Mouse (Mus musculus): ENCODE data around the gene Zeb2. TPM values are rescaled to one million over a fixed set of nuclear protein-coding genes. Genes with fewer than 3 reads are reported as not detected.
A peak's percentile ranks its signal among the peaks of the same experiment; 100 is the strongest.

The Zeb2 gene
- total RNA-seq (2021): 10 to 100 TPM; 29.1 to 30.4 TPM
- long read RNA-seq, experiment 1, partial matches to known transcripts: 1 of 6 reads
- long read RNA-seq, experiment 1, other reads (novel, unspliced or antisense): 5 of 6 reads
- long read RNA-seq, experiment 2, full-length matches to known transcripts: 2 of 9 reads
- long read RNA-seq, experiment 2, partial matches to known transcripts: 1 of 9 reads
- long read RNA-seq, experiment 2, other reads (novel, unspliced or antisense): 6 of 9 reads

DNA sequence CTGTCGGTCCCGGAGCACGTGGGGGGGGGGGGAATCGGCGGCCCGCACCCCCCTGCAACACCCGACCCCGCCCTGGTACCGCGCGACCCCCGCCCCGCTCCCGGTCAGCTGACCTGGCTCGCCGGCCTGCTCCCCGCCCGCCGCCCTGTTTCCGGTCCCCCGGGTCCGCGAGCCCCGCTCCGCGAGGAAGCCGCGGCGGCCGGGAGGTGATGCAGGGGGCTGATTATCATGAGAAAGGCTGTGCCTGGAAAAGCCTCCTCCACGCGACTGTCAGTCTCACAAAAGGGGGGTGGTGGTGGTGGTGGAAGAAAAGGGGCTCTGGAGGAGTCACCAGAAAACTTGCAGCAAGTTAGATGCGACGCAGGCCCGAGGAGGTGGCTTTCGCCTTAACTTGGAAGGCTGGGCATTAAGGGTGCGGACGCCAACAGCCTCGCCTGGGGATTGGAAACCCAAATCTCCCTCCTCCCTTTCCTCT is at the start of gene Zeb2:
Zeb2 (minus strand) TSS at position 309 of the 475 bp plus-strand sequence.
- peak; percentile 67 to 80 for DNase-seq
- intact Hi-C loops (cut with DNase I): loop anchor here (2.0 to 10.0 kb wide), 2 partner anchors 190 to 972 kb away; partner anchors contain the start of gene Gtdc1

DNA sequence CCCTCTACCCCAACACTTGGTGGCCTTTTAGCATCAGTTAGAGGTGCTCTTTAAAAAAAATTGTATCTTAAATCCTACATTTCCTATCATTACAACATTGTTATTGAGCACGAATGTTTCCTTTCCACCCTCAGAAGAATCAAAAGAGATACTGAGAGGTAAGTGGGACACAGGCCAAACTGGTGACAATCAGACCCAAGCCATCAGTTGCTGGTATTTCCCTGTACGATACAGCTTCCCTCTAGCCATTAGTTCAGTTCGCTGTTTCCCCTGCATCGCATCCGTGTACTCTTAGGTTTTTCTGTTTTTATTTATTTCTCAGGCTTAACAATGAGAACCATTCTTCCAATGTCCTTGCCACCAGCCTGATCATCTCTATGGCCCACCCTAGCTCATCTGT is 41.6 kb upstream of the Zeb2 start:
- no peak for DNase-seq
- intact Hi-C loops (cut with DNase I): no loop called here

DNA sequence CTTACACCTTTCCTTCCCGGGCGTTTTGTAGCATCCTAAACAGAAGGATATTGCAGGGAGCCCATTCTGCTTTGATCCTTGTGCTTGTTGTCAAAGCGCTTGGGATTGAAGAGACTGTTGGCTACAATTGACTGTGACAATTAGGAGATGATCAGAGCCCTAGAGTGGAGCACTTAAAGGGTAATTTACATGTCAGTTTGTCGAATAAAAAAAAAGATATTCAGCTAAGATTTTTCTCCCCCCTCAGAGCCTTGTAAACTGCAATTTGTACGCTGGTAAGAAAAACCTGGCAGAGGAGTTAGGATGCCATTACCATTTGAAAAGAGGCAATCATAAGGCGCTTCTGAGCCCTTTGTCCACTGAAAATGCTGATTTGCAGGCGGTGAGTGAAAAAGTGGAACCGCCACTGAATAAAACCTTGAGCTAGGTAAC is 41.2 kb upstream of the Zeb2 start:
- intact Hi-C loops (cut with DNase I): no loop called here

DNA sequence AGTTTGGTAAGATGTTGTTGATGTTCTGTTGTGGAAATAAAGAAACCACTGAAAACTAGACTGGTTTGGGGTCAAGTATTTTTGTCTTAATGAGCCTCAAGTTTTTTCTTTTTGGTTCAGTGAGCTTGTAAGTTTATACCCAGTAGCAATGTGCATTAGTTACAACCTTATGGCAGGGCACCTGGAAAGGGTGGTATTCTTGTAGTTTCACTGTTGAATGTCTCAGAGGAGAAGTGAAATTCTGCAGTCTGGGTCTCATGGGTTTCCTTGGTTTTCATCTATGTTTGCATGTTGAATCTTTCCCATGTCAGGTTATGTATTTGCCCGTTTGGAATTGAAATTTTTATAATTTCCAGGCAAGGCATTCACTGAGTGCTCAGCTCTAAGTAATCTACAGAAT is 36.1 kb upstream of the Zeb2 start:
- no peak for DNase-seq
- intact Hi-C loops (cut with DNase I): no loop called here

More for the DNA sequence above, 41.2 kb upstream of the Zeb2 start:
- DNase-seq: no peak

DNA sequence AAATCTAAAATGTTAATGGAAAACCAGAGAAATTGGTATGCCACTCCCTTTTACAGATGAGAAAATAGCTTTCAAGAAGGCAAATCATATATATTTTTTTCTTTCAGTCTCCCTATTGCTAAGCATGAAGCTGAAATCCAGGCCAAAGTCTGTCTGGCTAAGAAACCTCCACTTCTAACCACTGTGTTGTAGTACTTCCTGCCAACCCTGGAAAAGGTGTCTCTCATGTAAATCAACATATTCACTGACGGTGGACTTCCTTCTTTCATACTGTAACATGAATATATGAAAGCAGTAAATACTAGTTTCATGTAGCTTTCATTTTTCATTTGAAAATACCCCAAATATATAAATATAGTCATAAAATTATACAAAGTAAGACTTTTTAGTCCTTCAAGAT is 26.0 kb upstream of the Zeb2 start:
- no peak for DNase-seq
- intact Hi-C loops (cut with DNase I): no loop called here

DNA sequence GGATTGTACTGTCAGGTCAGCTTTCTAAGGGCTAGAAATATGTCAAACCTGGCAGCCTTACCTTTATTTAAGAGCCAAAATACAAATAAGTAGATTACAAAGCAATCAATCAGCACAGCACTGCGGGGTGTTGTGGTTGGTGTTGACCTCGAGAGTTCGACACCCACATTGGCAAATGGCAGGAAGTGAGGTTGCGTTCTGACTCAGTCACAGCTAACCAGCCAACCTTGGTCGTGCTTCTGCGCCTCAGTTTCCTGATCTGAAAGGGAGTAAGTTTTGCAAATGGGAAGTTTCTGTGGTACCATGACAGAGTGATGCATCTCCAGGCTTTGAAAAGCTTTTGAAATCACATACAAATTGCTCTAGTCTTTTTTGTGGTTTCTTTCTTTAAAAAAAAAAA is 21.7 kb upstream of the Zeb2 start:
- intact Hi-C loops (cut with DNase I): no loop called here
- DNase-seq: no peak

DNA sequence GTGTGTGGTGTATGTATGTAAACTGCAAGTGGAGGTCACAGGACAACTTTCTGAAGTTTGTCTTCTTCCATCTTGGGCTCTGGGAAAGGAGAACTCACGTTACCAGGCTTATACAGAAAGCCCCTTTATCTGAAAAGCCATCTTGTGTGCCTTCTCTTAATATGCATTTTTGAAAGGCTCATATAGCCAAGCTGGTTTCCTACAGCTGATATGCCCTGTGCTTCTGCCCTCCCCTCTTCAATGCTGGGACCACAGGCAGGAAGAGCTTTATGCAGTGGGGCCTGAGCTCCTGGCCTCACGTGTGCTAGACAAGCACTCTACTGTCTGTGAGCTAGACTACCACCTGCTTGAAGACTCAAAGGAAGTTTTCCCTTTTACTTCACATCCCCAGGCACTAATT is 19.6 kb upstream of the Zeb2 start:
- no peak for DNase-seq
- intact Hi-C loops (cut with DNase I): no loop called here

DNA sequence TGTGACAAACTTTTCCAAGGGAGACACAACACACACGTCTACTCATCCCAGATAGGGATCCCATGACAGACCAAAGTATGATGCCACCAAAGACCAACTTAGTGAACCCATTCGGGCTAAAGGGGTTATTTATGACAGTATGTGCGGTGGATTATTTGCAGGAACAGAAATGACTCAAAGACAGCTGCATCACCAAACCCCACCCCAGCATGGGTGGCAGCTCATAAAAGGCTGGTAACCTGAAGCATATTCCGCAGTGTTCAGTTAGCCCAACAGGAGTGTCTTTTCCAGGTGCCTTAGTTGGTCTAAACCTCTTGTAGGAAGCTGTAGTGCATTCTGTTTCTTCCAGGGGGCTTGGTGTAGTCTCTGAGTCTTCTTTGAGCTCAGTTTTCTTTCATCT is 16.0 kb upstream of the Zeb2 start:
- intact Hi-C loops (cut with DNase I): no loop called here
- no peak for DNase-seq

DNA sequence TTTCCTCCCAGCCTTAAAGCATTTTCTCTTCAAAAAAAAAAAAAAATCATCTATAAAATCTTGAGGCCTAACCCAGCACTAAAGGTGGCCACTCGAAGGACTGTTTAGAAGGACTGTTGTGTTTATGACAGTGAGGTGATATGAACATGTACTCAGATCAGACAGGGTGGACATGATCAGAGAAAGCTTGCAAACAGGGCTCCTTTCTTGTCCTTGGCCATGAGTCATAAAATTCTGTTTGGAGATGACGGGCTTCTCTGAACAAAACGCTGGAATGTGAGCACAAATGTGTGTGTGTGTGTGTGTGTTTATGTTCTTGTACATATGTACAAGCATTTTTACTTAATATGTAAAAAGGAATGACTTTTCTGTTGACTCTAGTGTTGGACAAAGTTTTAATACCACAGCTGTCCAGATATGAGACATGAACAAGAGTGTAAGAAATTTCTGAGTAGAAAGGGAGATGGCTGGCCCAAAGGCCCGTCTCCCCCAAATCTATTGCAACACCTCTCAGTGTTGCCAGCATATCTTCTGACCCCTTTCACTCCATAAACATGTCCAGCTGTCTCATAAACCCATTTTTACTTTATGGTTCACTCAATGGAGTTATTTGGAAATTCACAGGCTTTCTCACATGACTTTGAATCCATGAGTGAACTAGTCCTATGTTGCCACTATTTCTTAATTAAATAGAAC is 13.4 kb upstream of the Zeb2 start:
- no peak for DNase-seq
- intact Hi-C loops (cut with DNase I): no loop called here

DNA sequence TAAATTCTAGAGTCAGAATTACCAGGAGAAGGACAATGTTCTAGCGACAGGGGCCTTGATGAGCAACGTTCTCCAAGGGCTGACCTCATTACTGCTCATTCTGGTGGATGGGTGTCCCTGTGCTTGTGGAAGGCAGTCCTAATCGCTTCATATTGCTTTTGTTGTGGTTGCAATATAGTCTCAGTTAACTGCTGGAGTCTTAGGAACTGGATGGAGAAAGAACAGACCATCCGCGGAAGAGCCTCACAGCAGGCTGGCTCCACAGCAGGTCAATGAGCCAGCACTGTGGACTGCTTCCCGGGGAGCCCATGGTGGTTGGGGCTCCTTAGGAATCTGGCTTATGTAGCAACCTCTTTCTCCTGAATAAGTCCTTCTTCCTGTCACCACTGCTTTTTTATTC is 12.4 kb upstream of the Zeb2 start:
- intact Hi-C loops (cut with DNase I): no loop called here
- DNase-seq: no peak

DNA sequence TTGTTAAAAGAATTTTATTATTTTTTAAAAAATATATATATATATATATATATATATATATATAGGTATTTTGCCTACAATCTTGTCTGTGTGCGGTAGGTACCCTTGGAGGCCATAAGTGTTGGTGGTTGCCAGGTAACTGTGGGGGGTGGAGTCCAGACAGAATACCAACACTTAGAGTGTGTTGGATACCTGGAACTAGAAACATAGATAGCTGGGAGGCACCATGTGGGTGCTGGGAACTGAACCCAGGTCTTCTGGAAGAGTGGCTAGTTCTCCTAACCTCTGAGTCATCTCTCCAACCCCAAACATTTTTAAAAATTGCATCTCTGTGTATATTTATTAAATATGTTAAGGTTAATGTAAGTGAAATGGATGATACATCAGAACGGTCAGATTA is 11.5 kb upstream of the Zeb2 start:
- DNase-seq: no peak
- intact Hi-C loops (cut with DNase I): no loop called here

DNA sequence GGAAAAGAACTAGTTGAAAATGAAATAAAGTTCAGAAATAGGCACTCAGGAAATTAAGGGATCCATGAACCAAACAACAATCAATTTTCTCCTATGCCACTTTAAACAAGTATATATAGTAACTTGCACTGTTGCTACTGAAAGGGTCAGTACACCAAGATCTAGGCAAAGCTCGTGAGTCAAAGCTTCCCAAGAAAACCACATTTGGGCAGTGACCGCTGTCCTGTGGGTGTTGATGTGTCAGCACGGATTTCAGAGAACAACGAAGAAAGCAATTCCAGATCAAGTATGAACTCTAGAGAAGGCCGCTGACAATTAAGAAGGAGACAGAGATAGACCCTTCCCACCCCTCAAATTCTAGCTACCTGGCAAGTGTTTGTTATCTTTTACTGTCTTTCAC is 9.2 kb upstream of the Zeb2 start:
- DNase-seq: no peak
- intact Hi-C loops (cut with DNase I): no loop called here

DNA sequence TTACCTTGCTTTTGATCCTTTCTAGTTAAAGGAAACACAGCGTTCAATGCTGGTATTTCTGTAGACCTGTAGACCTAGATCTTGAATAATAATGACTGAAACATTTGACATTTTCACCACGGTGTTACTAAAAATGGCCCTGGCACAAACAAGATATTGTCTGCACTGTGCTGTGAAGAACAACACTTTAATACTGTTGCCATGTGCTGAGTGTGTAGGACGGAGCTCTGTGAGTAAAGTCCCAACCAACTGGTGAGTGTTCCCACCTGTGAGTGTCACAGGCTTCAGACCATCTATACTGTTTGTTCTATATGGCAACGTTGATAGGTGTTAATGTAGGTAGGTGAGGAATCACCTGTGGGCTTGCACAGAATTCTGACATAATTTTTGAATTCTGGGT is 8.0 kb upstream of the Zeb2 start:
- intact Hi-C loops (cut with DNase I): no loop called here
- no peak for DNase-seq

DNA sequence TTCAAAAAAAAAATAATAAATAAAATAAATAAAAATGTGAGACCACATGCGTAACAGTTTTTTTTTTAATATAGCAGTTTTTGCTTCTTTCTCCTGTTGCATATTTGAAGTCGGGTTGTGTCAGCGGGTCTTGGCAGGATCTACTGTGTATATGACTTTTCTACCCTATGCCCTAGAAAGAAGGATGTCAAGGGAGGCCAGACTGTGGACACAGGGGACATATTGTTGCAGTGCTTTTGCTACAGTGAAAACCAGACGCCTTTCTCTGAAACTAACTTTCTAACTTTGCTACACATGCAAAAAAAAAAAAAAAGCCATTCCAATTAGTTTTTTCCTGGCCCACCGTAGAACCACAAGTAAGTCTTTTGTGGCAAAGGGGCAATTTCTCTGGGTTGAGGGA is 6.3 kb upstream of the Zeb2 start:
- intact Hi-C loops (cut with DNase I): no loop called here
- no peak for DNase-seq

DNA sequence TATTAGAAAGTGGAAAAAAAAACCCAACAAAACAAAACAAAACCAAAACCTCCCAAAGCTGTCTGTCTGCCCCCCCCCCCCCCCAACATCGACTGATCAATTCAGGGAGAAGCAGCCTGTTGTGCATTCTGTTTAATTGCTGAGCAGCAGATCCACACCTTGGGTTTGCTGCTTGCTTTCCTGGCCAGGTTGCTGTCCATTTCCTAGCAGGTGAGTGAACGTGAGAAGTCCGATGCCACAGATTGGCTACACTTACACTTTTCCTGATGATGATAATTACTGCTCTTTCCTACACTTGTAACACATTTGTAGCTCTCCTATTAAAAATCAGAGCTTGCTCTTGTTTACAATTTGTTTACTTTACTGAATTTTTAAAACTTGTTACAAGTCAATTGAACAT is 926 bp upstream of the Zeb2 start:
- intact Hi-C loops (cut with DNase I): loop anchor here (10.0 kb wide), 1 partner anchor 973 kb away; no protein-coding TSS in a partner anchor
- DNase-seq: no peak

DNA sequence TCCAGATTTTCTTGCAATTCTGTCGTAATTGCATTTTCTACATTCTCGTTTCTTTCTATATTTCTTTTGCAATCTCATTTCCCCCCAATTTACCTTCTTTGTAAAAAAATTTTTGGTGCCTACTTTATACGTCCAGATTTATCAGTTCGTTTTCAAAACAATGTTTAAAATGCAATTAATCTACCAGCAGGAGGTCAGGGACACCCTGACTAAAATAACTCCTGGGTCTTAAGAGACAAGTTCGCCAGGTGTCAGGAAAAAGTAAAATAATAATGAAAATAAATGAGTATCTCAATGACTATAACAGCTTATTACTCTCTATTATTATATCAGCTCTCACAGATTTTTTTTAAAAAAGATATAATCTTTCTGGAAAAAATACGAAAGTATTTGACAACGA is 397 bp upstream of the Zeb2 start:
- intact Hi-C loops (cut with DNase I): loop anchor here (2.0 to 10.0 kb wide), 2 partner anchors 191 to 973 kb away; partner anchors contain the start of gene Gtdc1
- DNase-seq: no peak

DNA sequence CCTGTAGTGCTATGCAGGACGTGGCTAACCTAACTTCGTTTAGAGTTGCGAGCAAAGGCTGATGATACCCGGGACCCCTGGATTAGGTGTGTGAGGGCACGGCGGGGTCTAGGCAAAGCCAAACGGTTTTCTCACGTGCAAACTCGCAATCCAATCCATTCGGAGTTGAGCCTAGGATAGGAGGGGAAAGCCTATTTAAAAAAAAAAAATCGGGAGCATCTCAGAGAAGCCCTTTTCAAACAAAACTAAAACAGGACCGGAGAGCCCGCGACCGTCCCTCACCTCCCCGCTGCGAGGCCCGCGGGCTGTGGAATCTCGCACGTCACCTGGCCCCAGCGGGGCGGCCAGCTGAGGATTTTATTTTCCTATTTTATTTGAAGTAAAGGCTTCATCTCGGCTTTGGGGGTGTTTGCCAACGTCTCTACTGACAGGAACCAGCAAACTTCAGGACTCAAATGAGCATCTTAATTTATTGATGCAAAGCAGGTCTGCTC is 617 bp downstream of the Zeb2 start:
- intact Hi-C loops (cut with DNase I): loop anchor here (2.0 to 10.0 kb wide), 2 partner anchors 190 to 972 kb away; partner anchors contain the start of gene Gtdc1
- peak in 1 of 2 experiments; percentile 57 for DNase-seq

DNA sequence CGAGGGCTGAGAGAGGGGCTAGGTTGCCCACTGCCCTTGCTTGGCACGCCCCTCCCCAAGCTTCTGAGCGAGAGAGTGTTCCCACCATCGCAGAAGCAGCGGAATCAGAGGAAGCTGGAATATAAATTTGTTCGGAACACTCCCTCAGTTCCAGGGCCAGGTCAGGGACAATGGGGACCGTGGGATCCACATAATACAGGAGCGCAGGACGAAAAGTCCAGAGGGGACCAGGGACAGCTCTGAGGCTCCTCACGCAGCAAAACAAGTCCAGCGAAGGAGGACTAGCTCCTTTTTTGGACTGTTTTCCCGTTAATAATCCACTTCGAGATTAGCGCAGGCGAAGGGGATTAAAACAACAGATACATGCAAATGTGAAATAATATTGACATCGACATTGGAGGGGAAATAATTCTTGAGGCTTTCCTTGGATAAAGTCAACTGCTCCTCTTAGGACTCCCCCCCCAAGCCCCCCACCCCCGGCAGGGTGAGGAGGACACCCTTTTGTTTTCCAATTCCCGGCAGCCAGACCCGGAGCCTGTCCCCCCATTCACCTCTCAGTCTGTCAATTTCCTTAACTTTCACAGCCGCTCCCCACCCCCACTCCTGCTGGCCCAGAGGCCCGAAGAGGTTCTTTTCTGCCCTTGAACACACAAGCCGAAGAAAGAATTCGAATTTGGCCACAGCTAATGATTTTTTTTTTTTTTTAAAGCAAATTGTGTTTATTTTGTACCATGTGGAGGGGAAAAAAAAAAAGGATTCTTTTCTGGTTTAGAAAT is 1.3 kb downstream of the Zeb2 start:
- DNase-seq: peak; percentile 54 to 57
- intact Hi-C loops (cut with DNase I): loop anchor here (2.0 to 10.0 kb wide), 2 partner anchors 189 to 971 kb away; partner anchors contain the start of gene Gtdc1

DNA sequence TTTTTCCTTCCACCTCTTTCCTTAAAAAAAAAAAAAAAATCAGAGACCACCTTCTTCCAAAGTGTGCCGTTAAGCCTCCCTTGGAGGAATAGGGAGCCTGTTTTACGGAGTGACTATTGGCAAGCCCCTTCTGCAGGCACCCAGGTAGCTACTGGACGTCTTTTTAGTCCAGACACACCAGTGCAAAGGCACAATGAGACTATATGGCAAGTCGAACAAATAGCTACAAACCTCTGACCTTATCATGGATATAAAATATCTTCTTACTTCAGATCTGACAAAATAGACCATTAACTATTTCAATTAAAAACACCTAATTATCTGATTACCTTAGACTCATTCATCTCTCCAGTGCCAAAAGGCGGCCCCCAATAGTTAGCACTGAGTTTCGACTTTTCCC is 2.0 kb downstream of the Zeb2 start:
- no peak for DNase-seq
- intact Hi-C loops (cut with DNase I): loop anchor here (10.0 kb wide), 1 partner anchor 970 kb away; no protein-coding TSS in a partner anchor

DNA sequence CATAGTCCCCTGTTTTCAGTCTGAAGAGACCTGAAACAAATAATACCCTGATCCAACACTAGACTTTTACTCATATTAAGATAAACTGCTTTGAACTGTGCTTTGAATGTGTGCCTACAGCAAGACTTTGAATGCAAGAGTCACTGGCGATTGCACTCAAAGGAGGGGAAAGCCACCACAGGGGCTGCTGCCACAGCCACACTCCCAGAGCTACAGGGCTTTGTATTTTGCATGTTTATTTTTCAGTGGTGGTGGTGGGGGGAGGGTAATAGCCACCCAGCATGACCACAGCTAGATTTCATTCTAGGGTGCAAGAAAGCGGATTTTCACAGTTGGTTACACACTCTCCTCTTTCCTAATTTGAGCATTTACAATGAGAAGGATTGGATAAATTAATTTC is 2.6 kb downstream of the Zeb2 start:
- intact Hi-C loops (cut with DNase I): loop anchor here (5.0 to 10.0 kb wide), 2 partner anchors 542 to 970 kb away; no protein-coding TSS in a partner anchor
- no peak for DNase-seq

DNA sequence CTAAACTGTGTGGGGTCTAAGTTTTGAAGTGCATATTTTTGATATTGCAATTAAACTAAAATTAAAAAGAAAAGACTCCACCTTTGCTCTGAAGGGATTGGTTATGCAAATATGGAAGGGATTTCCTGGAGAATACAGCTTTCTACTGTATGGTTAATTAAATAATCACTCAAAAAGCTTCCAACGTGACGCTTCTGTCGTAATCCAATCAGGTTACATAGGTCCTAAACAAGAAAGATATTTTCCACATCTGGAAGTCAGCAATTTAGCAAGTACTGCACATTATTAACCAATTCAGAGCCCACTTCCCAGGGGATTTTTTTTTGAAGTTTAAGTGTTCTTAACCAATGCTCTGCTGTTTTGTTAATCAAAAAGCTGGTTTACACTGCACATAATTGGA is 3.3 kb downstream of the Zeb2 start:
- intact Hi-C loops (cut with DNase I): loop anchor here (5.0 to 10.0 kb wide), 2 partner anchors 542 to 969 kb away; no protein-coding TSS in a partner anchor
- no peak for DNase-seq
